Mouse (Mus musculus): ENCODE measurements around the gene Mfsd6. TPM values are rescaled to one million over a fixed set of nuclear protein-coding genes. Genes with fewer than 3 reads are reported as not detected.

Mfsd6 gene
- total and polyA plus RNA-seq, 3 experiments: 0.36 to 0.89 (median 0.47) TPM

DNA sequence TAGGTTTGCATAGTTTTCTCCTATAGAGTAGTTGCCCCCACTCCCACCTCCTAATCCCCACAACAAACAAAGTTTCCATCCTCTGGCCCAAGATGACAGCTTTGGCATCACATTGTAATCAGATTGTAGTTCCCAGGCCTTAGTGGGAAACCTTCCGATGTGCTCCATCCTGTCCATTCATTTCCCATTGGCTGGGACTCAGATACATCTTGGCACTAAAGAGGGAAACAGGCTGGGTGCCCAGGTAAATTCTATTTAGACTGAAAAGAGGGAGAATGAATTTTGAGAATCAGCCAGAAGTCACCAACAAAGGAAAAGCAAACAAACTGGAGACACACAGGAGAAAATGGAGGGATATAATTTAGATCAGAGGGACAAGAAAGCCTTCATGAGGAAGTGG lies 3.0 kb upstream of the Mfsd6 start:
- no peaks in the 10 kb centered on the region for H3K36me3 ChIP-seq (replicated peaks in 1 of 2; ENCODE audit: control insufficient read depth in 1 of 2, insufficient read depth in 1 of 2, low read length in 1 of 2)
- H3K27ac ChIP-seq (ENCODE audit: insufficient read depth, low read depth): no peak overlapping the region
- no peaks in the 10 kb centered on the region for H3K79me2 ChIP-seq (replicated peaks; ENCODE audit: control insufficient read depth, extremely low read depth, insufficient read depth, poor library complexity, severe bottlenecking)
- H3K4me2 ChIP-seq (ENCODE audit: insufficient read depth, low read depth, poor library complexity, severe bottlenecking): no peak overlapping the region
- dilution Hi-C loops (cut with MboI; ENCODE audit: extremely low pct_ligation_motif_present, extremely low pct_unique_long_range_greater_than_20kb, low sequenced_read_pairs): no loop called here
- DNase-seq (ENCODE audit: extremely low read depth): no peak
- peaks cover 0 to 9% of the 10 kb centered on the region in 2 experiments; a peak in 3 of 4 replicates for H3K4me1 ChIP-seq (ENCODE audit: control insufficient read depth in 1 of 2, insufficient read depth in 2 of 2)
- peaks cover 38% of the 10 kb centered on the region for H3K27me3 ChIP-seq (replicated peaks)
- peaks cover 6% of the 10 kb centered on the region for H3K9me3 ChIP-seq (replicated peaks; ENCODE audit: low read length)
- TF ChIP-seq E2F4 (IDR thresholded peaks at IDR 0.05; ENCODE audit: insufficient replicate concordance, low read depth, low read length): no peak
- TF ChIP-seq CTCF (conservative IDR thresholded peaks at IDR 0.05 in 1 of 2, IDR thresholded peaks at IDR 0.05 in 1 of 2; ENCODE audit: low read depth in 2 of 2, low read length in 2 of 2): no peak
- no peak for TF ChIP-seq MAZ (IDR thresholded peaks at IDR 0.05; ENCODE audit: low read depth, low read length)
- H3K9ac ChIP-seq (ENCODE audit: insufficient read depth, low read depth): no peak overlapping the region
- in situ Hi-C loops (cut with MboI; ENCODE audit: low pct_ligation_motif_present, low pct_unique_long_range_greater_than_20kb, low sequenced_read_pairs): no loop called here
- no peak overlapping the region for H3K4me3 ChIP-seq (replicated peaks in 1 of 3; ENCODE audit: low read depth in 2 of 3, low read length in 2 of 3, poor library complexity in 1 of 3)

GRCm38 (mm10) chr1:52728857-52729489 lies 1.7 kb upstream of the Mfsd6 start:
- Histone ChIP-seq H3K27me3 (replicated peaks) (peaks cover 38% of the 10 kb centered on the region), H3K4me3 (replicated peaks in 1 of 3; ENCODE audit: low read depth in 2 of 3, low read length in 2 of 3, poor library complexity in 1 of 3) (no peak overlapping the region), H3K9me3 (replicated peaks; ENCODE audit: low read length) (peaks cover 6% of the 10 kb centered on the region), H3K27ac (ENCODE audit: insufficient read depth, low read depth) (no peak overlapping the region), H3K4me2 (ENCODE audit: insufficient read depth, low read depth, poor library complexity, severe bottlenecking) (no peak overlapping the region), H3K9ac (ENCODE audit: insufficient read depth, low read depth) (no peak overlapping the region), H3K79me2 (replicated peaks; ENCODE audit: control insufficient read depth, extremely low read depth, insufficient read depth, poor library complexity, severe bottlenecking) (no peaks in the 10 kb centered on the region), H3K36me3 (replicated peaks in 1 of 2; ENCODE audit: control insufficient read depth in 1 of 2, insufficient read depth in 1 of 2, low read length in 1 of 2) (no peaks in the 10 kb centered on the region), H3K4me1 (ENCODE audit: control insufficient read depth in 1 of 2, insufficient read depth in 2 of 2) (peaks cover 0 to 9% of the 10 kb centered on the region in 2 experiments; a peak in 3 of 4 replicates)
- dilution Hi-C loops (cut with MboI; ENCODE audit: extremely low pct_ligation_motif_present, extremely low pct_unique_long_range_greater_than_20kb, low sequenced_read_pairs) (no loop called here), in situ Hi-C loops (cut with MboI; ENCODE audit: low pct_ligation_motif_present, low pct_unique_long_range_greater_than_20kb, low sequenced_read_pairs) (no loop called here)
- DNase-seq (ENCODE audit: extremely low read depth): no peak
- TF ChIP-seq ETS1 (conservative IDR thresholded peaks at IDR 0.05; ENCODE audit: low read depth, low read length) (no peak), CHD1 (IDR thresholded peaks at IDR 0.05; ENCODE audit: low read depth, low read length) (no peak), MAZ (IDR thresholded peaks at IDR 0.05; ENCODE audit: low read depth, low read length) (no peak), ZKSCAN1 (IDR thresholded peaks at IDR 0.05; ENCODE audit: borderline replicate concordance, low read depth, low read length) (no peak), ZMIZ1 (IDR thresholded peaks at IDR 0.05; ENCODE audit: low read depth, low read length) (no peak), SIN3A (IDR thresholded peaks at IDR 0.05; ENCODE audit: low read length) (no peak), USF1 (IDR thresholded peaks at IDR 0.05; ENCODE audit: low read depth, low read length) (no peak), HCFC1 (IDR thresholded peaks at IDR 0.05; ENCODE audit: low read depth, low read length) (no peak), MEF2A (IDR thresholded peaks at IDR 0.05; ENCODE audit: borderline replicate concordance, low read depth, low read length) (no peak), GABPA (IDR thresholded peaks at IDR 0.05; ENCODE audit: insufficient replicate concordance, low read depth, low read length) (no peak), MYC (IDR thresholded peaks at IDR 0.05; ENCODE audit: low read depth, low read length) (no peak)
